In the genomic region with DNA sequence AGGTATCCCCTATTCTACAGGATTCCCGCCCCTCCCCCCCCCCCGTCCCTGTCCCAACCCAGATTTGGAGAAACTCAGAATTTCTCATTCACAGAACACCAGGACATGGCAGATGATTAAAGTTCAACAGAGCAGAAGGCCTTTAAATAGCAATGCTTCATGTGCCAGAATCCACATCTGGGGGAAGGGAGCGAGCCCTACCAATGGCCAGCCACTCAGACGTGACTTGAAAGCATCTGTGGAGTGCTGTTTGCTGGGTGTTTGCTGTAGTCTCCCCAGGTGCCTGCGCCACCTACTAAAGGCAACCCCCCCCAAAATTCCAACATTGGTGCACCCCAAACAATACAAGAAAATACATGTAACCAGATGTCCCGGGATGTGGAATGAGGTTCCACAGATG, we compare ENCODE assay signal across 26 mouse cellular contexts. TPM values are rescaled to one million over a fixed set of nuclear protein-coding genes. Genes with fewer than 3 reads are reported as not detected.
A peak's percentile ranks its signal among the peaks of the same experiment; 100 is the strongest.
DNase-seq lines count a peak whose midpoint lies in the region; ATAC-seq and TF ChIP-seq lines count a peak whose summit lies in the region.
"Had no signal": no experiment of that assay in that cellular context is flagged by ENCODE, and none has a peak within 500 bp of the region (broad histone marks: within the 10 kb centered on the region; RNA-seq: fewer than 3 reads in every experiment).

No protein-coding gene starts in this region.

- no peaks in the 10 kb centered on the region for H3K36me3 ChIP-seq in heart, embryonic 11.5 days (ENCODE audit: control insufficient read depth, insufficient read depth, low read length)
- H3K36me3 ChIP-seq in kidney, adult 2 months (ENCODE audit: control insufficient read depth, insufficient read depth, low read length), result no peaks in the 10 kb centered on the region
- H3K36me3 ChIP-seq: embryonic facial prominence, embryonic 10.5 days; embryonic facial prominence, embryonic 13.5 days; forebrain, embryonic 10.5 days had no signal

- H3K27ac ChIP-seq in heart, embryonic 11.5 days (ENCODE audit: low read depth, low read length), result no peak overlapping the region
- no peak overlapping the region for H3K27ac ChIP-seq in kidney, adult 2 months (ENCODE audit: insufficient read depth, low read depth, low read length)
- H3K27ac ChIP-seq: embryonic facial prominence, embryonic 10.5 days; embryonic facial prominence, embryonic 13.5 days; forebrain, embryonic 10.5 days; forebrain, embryonic 13.5 days; hindbrain, embryonic 14.5 days; hindbrain, postnatal 0 days had no signal

- no peak for ATAC-seq in heart, embryonic 11.5 days (replicated peaks; ENCODE audit: insufficient number of reproducible peaks, low FRiP score, low TSS enrichment)
- ATAC-seq in inflammation-experienced regulatory T-cells, adult 6 months, result no peak
- ATAC-seq: activated CD4-positive, CD25-positive, alpha-beta regulatory T cell, adult 4 months; forebrain, embryonic 13.5 days; forebrain, embryonic 16.5 days; hindbrain, postnatal 0 days; intestine, postnatal 0 days had no signal

- peak; percentile 95 for DNase-seq in heart, adult 11 months
- peak; percentile 44 to 54 for DNase-seq in heart, adult 9 months (ENCODE audit: low spot score in 2 of 2)
- no peak for DNase-seq in heart, postnatal 25 days (ENCODE audit: low spot score)
- DNase-seq in kidney, adult 2 months, result peak; percentile 40
- no peak for DNase-seq in kidney, postnatal 14 days
- peak; percentile 52 for DNase-seq in heart, postnatal 4 days
- DNase-seq: cerebellum, adult 11 months; cerebellum, adult 2 months; cerebellum, adult 9-11 months; gastrocnemius, postnatal 10 days; gastrocnemius, postnatal 36 days; kidney, adult 8-10 months had no signal

- no peak overlapping the region for H3K4me2 ChIP-seq in heart, embryonic 11.5 days
- H3K4me2 ChIP-seq: embryonic facial prominence, embryonic 13.5 days; forebrain, embryonic 13.5 days; hindbrain, embryonic 14.5 days had no signal

- H3K9me3 ChIP-seq in heart, embryonic 11.5 days (replicated peaks; ENCODE audit: control insufficient read depth, low read length), result no peaks in the 10 kb centered on the region
- H3K9me3 ChIP-seq: embryonic facial prominence, embryonic 10.5 days; embryonic facial prominence, embryonic 13.5 days; forebrain, embryonic 10.5 days; forebrain, embryonic 13.5 days had no signal

- 66% methylated on average over 6 of the region's 6 CpGs for WGBS in heart, embryonic 11.5 days (ENCODE audit: insufficient replicate concordance)
- 54% methylated on average over 6 of the region's 6 CpGs for WGBS in kidney, adult 2 months

- TF ChIP-seq CTCF in kidney, adult 2 months (conservative IDR thresholded peaks at IDR 0.05; ENCODE audit: insufficient read depth, insufficient read length, low read depth, low read length), result no peak

- H3K4me1 ChIP-seq in heart, embryonic 11.5 days (ENCODE audit: control insufficient read depth, insufficient read depth, low read length), result peaks cover 11% of the 10 kb centered on the region
- H3K4me1 ChIP-seq in kidney, adult 2 months (ENCODE audit: control insufficient read depth, insufficient read depth, low read length), result peaks cover 13% of the 10 kb centered on the region

- no peak overlapping the region for H3K4me3 ChIP-seq in heart, embryonic 11.5 days (ENCODE audit: low read depth, low read length)
- H3K4me3 ChIP-seq in kidney, adult 2 months (ENCODE audit: insufficient read depth, low read depth, low read length), result no peak overlapping the region
- H3K4me3 ChIP-seq: embryonic facial prominence, embryonic 10.5 days; embryonic facial prominence, embryonic 13.5 days; forebrain, embryonic 10.5 days; forebrain, embryonic 13.5 days had no signal

- no peak overlapping the region for H3K9ac ChIP-seq in heart, embryonic 11.5 days (ENCODE audit: low read depth, low read length)
- H3K9ac ChIP-seq: embryonic facial prominence, embryonic 13.5 days; forebrain, embryonic 13.5 days; hindbrain, embryonic 14.5 days had no signal

- intact Hi-C loops in heart, postnatal 25 days (cut with DNase I), result no loop called here

- no peak for TF ChIP-seq POLR2A in kidney, adult 2 months (IDR thresholded peaks at IDR 0.05; ENCODE audit: low read depth, low read length)

- no peaks in the 10 kb centered on the region for H3K27me3 ChIP-seq in heart, embryonic 11.5 days (ENCODE audit: control insufficient read depth, insufficient read depth, low read length)
- no peaks in the 10 kb centered on the region for H3K27me3 ChIP-seq in kidney, adult 2 months (replicated peaks; ENCODE audit: control insufficient read depth, insufficient read depth, low read length)
- H3K27me3 ChIP-seq: embryonic facial prominence, embryonic 13.5 days; forebrain, embryonic 13.5 days had no signal

RNA-seq across cellular contexts. Expression of gene Adrb1, which starts 23.5 kb away (rescaled TPM):
- polyA plus RNA-seq in heart, embryonic 11.5 days (2014; fragmentation: Nextera tagmentation; extraction: Ambion mirVana), result 1.5 and 1.8 TPM in 2 replicates
- 10 to 100 TPM; 24.3 to 30.9 TPM for total RNA-seq in heart, postnatal 25 days (2021)
- polyA plus RNA-seq in kidney, adult 2 months (2012; rRNA removed), result 2.7 and 3.4 TPM in 2 replicates
- 10 to 100 TPM; 30.3 to 33.8 TPM for total RNA-seq in heart, postnatal 4 days (2021)
- polyA plus RNA-seq in inflammation-experienced regulatory T-cells, adult 6 months (2017; shearing (Covaris generic)), result under 1 TPM in 1 of 3 experiments, not detected in 2; 0.20 TPM
- total RNA-seq: common myeloid progenitor, adult 5-6 weeks; gastrocnemius, adult 18-20 months; granulocyte monocyte progenitor cell, adult 5-6 weeks had no signal
- polyA plus RNA-seq: activated CD4-positive, CD25-positive, alpha-beta regulatory T cell, adult 4 months had no signal

Comparison
In these comparisons a context has a peak if more than half of its experiments do, and no peak if none do; other contexts are left out.
1. DNase-seq: peak in heart, adult 11 months (single experiment), heart, adult 9 months (2 of 2), kidney, adult 2 months (single experiment) and heart, postnatal 4 days (single experiment); none in heart, postnatal 25 days (single experiment) and kidney, postnatal 14 days (single experiment).